Mouse (Mus musculus): Measurements from ENCODE around the gene Slc30a3. TPM values are rescaled to one million over a fixed set of nuclear protein-coding genes. Genes with fewer than 3 reads are reported as not detected.
A peak's percentile ranks its signal among the peaks of the same experiment; 100 is the strongest.
"Not testable (repeated sequence)": the region's sequence is repeated elsewhere in the genome, so short reads cannot be mapped to it uniquely, and the experiment has no call there.

Slc30a3 gene
- polyA plus RNA-seq, 1 experiment from 2014 or later = 0.12 TPM

GRCm38 (mm10) chr5:31046416-31046815 lies 61.6 kb downstream of the Slc30a3 start:
- Histone ChIP-seq H3K4me1 (ENCODE audit: control insufficient read depth, insufficient read depth, low read length) (peaks cover 6% of the 10 kb centered on the region; the same call in 1 of the 2 replicates), H3K9ac (ENCODE audit: low read depth, low read length) (no peak overlapping the region), H3K4me3 (ENCODE audit: low read length) (no peak overlapping the region), H3K4me2 (ENCODE audit: low read depth, low read length) (0 out of 2 replicates have a peak overlapping the region, but pooled peaks have one; percentile 84), H3K27me3 (replicated peaks; ENCODE audit: control insufficient read depth, insufficient read depth, low read length) (no peaks in the 10 kb centered on the region), H3K36me3 (ENCODE audit: control insufficient read depth, insufficient read depth, low read length) (no peaks in the 10 kb centered on the region; the same call in 1 of the 2 replicates), H3K9me3 (ENCODE audit: control insufficient read depth, low read length) (no peaks in the 10 kb centered on the region), H3K27ac (ENCODE audit: low read length) (no peak overlapping the region)
- WGBS = 91% methylated on average over 6 of the region's 6 CpGs
- no peak for ATAC-seq

- no peak overlapping the region for H3K4me3 ChIP-seq (ENCODE audit: low read length)
- no peak overlapping the region; the same call in 1 of the 2 replicates for H3K27ac ChIP-seq (ENCODE audit: low read length)
- no peak overlapping the region for H3K4me2 ChIP-seq (ENCODE audit: low read depth, low read length)
- peak; percentile 22; the same call in 1 of the 2 replicates for ATAC-seq
- H3K27me3 ChIP-seq (replicated peaks; ENCODE audit: control insufficient read depth, insufficient read depth, low read length) = no peaks in the 10 kb centered on the region
- no peaks in the 10 kb centered on the region for H3K4me1 ChIP-seq (ENCODE audit: control insufficient read depth, insufficient read depth, low read length)
- no peak overlapping the region for H3K9ac ChIP-seq (ENCODE audit: low read depth, low read length)
- WGBS = 90% methylated on average over 7 of the region's 7 CpGs
- no peaks in the 10 kb centered on the region for H3K36me3 ChIP-seq (ENCODE audit: control insufficient read depth, insufficient read depth, low read length)
- no peaks in the 10 kb centered on the region for H3K9me3 ChIP-seq (ENCODE audit: control insufficient read depth, low read length)
Observed at GRCm38 (mm10) chr5:31038171-31038845, 69.7 kb downstream of the Slc30a3 start.

GRCm38 (mm10) chr5:31036556-31036955 lies 71.5 kb downstream of the Slc30a3 start:
- H3K27ac ChIP-seq (ENCODE audit: low read length); H3K4me2 ChIP-seq (ENCODE audit: low read depth, low read length); H3K9ac ChIP-seq (ENCODE audit: low read depth, low read length); H3K36me3 ChIP-seq (ENCODE audit: control insufficient read depth, insufficient read depth, low read length); H3K4me3 ChIP-seq (ENCODE audit: low read length); H3K27me3 ChIP-seq (replicated peaks; ENCODE audit: control insufficient read depth, insufficient read depth, low read length); H3K4me1 ChIP-seq (ENCODE audit: control insufficient read depth, insufficient read depth, low read length); H3K9me3 ChIP-seq (ENCODE audit: control insufficient read depth, low read length): not testable (repeated sequence)
- 76% methylated on average over 11 of the region's 11 CpGs for WGBS
- peak; percentile 51; the same call in 1 of the 2 replicates for ATAC-seq

Other genes starting within 250 kb of the Slc30a3 start
- 76.5 and 81.0 TPM in 2 replicates for gene Tmem214, start 240.2 kb downstream of the Slc30a3 start, polyA plus RNA-seq (2015; fragmentation: Nextera tagmentation; extraction: Ambion mirVana)
- gene Agbl5, start 219.5 kb downstream of the Slc30a3 start, polyA plus RNA-seq (2015; fragmentation: Nextera tagmentation; extraction: Ambion mirVana) = 13.9 and 16.3 TPM in 2 replicates
- 459 and 477 TPM in 2 replicates for gene Ost4, start 200.4 kb downstream of the Slc30a3 start, polyA plus RNA-seq (2015; fragmentation: Nextera tagmentation; extraction: Ambion mirVana)
- 173 and 177 TPM in 2 replicates for gene Emilin1, start 194.8 kb downstream of the Slc30a3 start, polyA plus RNA-seq (2015; fragmentation: Nextera tagmentation; extraction: Ambion mirVana)
- gene Khk, start 186.8 kb downstream of the Slc30a3 start, polyA plus RNA-seq (2015; fragmentation: Nextera tagmentation; extraction: Ambion mirVana) = 26.9 and 32.5 TPM in 2 replicates
- gene Cgref1, start 162.6 kb downstream of the Slc30a3 start, polyA plus RNA-seq (2015; fragmentation: Nextera tagmentation; extraction: Ambion mirVana) = 67.0 and 88.7 TPM in 2 replicates
- gene Preb, start 147.9 kb downstream of the Slc30a3 start, polyA plus RNA-seq (2015; fragmentation: Nextera tagmentation; extraction: Ambion mirVana) = 222 and 227 TPM in 2 replicates
- gene Tcf23, start 139.6 kb downstream of the Slc30a3 start, polyA plus RNA-seq (2015; fragmentation: Nextera tagmentation; extraction: Ambion mirVana) = 3.3 and 4.2 TPM in 2 replicates
- gene Atraid, start 59.9 kb downstream of the Slc30a3 start, polyA plus RNA-seq (2015; fragmentation: Nextera tagmentation; extraction: Ambion mirVana) = 180 and 190 TPM in 2 replicates
- gene Slc5a6, start 59.3 kb downstream of the Slc30a3 start, polyA plus RNA-seq (2015; fragmentation: Nextera tagmentation; extraction: Ambion mirVana) = 18.8 TPM in 2 replicates
- 16.8 and 18.2 TPM in 2 replicates for gene Cad, start 53.5 kb downstream of the Slc30a3 start, polyA plus RNA-seq (2015; fragmentation: Nextera tagmentation; extraction: Ambion mirVana)
- not detected in 2 replicates for gene Dnajc5g, start 2.0 kb downstream of the Slc30a3 start, polyA plus RNA-seq (2015; fragmentation: Nextera tagmentation; extraction: Ambion mirVana)
- gene Trim54, start 8.5 kb upstream of the Slc30a3 start, polyA plus RNA-seq (2015; fragmentation: Nextera tagmentation; extraction: Ambion mirVana) = not detected in 2 replicates
- not detected in 2 replicates for gene Ucn, start 30.6 kb upstream of the Slc30a3 start, polyA plus RNA-seq (2015; fragmentation: Nextera tagmentation; extraction: Ambion mirVana)
- gene Mpv17, start 46.0 kb upstream of the Slc30a3 start, polyA plus RNA-seq (2015; fragmentation: Nextera tagmentation; extraction: Ambion mirVana) = 80.3 and 84.4 TPM in 2 replicates
- gene Gm29609, start 71.7 kb upstream of the Slc30a3 start, polyA plus RNA-seq (2015; fragmentation: Nextera tagmentation; extraction: Ambion mirVana) = 1.1 TPM in 2 replicates
- 56.4 and 60.3 TPM in 2 replicates for gene Gtf3c2, start 71.9 kb upstream of the Slc30a3 start, polyA plus RNA-seq (2015; fragmentation: Nextera tagmentation; extraction: Ambion mirVana)
- gene Snx17, start 85.0 kb upstream of the Slc30a3 start, polyA plus RNA-seq (2015; fragmentation: Nextera tagmentation; extraction: Ambion mirVana) = 143 and 149 TPM in 2 replicates
- gene Eif2b4, start 85.2 kb upstream of the Slc30a3 start, polyA plus RNA-seq (2015; fragmentation: Nextera tagmentation; extraction: Ambion mirVana) = 67.1 and 67.6 TPM in 2 replicates
- gene Zfp513, start 94.1 kb upstream of the Slc30a3 start, polyA plus RNA-seq (2015; fragmentation: Nextera tagmentation; extraction: Ambion mirVana) = 5.5 and 6.0 TPM in 2 replicates
- gene Ppm1g, start 112.5 kb upstream of the Slc30a3 start, polyA plus RNA-seq (2015; fragmentation: Nextera tagmentation; extraction: Ambion mirVana) = 110 and 122 TPM in 2 replicates
- 132 and 140 TPM in 2 replicates for gene Nrbp1, start 132.6 kb upstream of the Slc30a3 start, polyA plus RNA-seq (2015; fragmentation: Nextera tagmentation; extraction: Ambion mirVana)
- gene Gm9970, start 133.0 kb upstream of the Slc30a3 start, polyA plus RNA-seq (2015; fragmentation: Nextera tagmentation; extraction: Ambion mirVana) = 0.27 TPM in 1 of 2 replicates, not detected in the other
- 70.1 and 71.1 TPM in 2 replicates for gene Krtcap3, start 143.5 kb upstream of the Slc30a3 start, polyA plus RNA-seq (2015; fragmentation: Nextera tagmentation; extraction: Ambion mirVana)
- gene Ift172, start 182.9 kb upstream of the Slc30a3 start, polyA plus RNA-seq (2015; fragmentation: Nextera tagmentation; extraction: Ambion mirVana) = 19.5 and 21.5 TPM in 2 replicates
- 18.3 and 19.3 TPM in 2 replicates for gene Fndc4, start 187.8 kb upstream of the Slc30a3 start, polyA plus RNA-seq (2015; fragmentation: Nextera tagmentation; extraction: Ambion mirVana)
- gene Gckr, start 189.2 kb upstream of the Slc30a3 start, polyA plus RNA-seq (2015; fragmentation: Nextera tagmentation; extraction: Ambion mirVana) = 0.80 and 1.2 TPM in 2 replicates